Mouse (Mus musculus) spleen, postnatal 36 days (tissue): ENCODE results near the gene Cdk6.

Source experiments
- DNase-seq, 2 experiments: peaks; one replicate each; pipeline ENCODE4 v3.0.0; 2022; ENCODE audit warnings: low spot score in 2 of 2, mixed read lengths in 1 of 2

Gene Cdk6

DNA sequence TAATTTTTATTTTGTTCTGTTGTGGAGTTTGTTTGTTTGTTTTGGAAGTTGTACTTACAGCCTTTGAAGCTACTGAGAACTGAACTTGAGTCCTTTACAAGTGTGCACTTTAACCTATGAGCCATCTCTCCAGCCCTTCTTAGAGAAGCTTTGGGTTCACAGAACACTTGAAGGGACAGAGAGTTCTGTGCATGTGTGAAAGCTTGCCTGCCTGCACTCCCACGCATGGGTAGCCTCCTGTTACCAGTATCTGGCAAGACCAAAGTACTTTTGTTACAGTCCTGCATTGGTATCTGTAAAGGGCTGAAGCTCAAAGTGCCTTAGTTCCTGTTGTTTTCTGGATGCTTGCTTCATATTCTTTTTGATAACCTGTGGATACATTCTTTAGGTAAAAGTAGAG lies 204.9 kb downstream of the Cdk6 start:
- no peak for DNase-seq

DNA sequence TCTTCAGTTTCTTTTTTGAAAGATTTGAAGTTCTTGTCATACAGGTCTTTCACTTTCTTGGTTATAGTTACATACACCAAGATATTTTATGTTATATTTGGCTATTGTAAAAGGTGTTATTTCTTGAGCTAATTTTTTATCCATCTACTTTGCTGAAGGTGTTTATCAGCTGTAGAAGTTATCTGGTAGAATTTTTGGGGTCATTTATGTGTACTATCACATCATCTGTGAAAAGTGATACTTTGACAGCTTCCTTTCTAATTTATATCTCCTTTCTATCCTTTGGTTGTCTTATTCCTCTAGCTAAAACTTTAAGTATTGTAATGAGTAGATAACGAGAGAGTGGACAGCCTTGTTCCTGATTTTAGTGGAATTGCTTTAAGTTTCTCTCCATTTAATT lies 210.2 kb downstream of the Cdk6 start:
- no peak for DNase-seq

DNA sequence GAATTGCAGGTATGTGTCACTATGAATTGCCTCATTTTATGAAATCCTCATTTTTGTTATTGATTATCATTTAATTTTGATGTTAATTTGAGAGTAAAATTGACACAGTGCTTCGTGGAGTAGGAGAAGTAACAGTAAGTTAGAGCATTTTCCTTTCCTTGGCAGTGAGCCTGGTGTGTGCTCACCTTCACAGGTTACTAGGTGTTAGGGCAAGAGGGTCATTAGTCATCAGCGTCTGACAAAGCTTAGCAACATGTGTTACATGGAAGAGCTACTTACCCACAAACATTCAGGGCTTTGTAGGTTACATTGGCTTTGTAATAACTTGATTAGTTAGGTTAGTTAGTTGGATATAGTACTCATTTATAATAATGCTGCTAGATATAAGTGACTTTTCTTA lies 212.9 kb downstream of the Cdk6 start:
- no peak for DNase-seq

DNA sequence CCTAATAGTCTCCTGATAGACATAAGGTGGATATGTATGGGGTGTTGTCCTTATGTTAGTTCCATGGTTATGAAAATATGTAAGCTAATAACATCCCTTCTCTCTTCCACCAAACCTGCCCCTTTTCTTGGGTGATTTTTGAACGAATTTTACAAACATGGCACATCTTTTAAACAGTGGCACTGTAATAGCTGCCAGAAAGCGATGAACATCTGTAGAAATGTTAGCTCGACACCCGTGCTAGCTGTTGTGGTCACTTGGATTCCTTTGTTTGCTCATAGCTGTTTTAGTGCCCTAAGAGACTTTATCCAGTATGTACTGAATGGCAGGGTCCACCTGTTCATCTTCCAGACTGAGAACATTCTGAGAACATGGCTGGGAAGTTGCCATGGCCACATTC lies 230.0 kb downstream of the Cdk6 start, which contains the start of gene 1700109H08Rik:
Gene 1700109H08Rik, plus strand, starts transcription at position 301 of the 400 bp plus-strand sequence.
- DNase-seq: no peak

DNA sequence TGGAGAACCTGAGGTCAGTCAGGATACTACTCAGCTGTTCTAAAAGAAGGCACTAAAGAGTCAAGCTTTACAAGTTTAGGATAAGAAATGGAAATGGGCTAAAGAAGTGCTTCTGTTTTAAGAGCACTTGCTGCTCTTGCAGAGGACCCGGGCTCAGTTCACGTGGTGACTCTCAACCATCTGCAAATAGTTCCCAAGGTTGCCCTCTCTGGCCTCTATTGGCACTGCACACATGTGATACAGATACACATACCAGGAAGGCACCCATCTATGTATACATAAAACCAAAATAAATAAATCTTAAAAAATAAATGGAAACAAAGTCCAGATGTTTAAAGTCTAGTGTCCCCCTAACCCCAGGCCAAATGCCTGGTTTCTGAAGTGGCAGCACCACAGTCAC lies 233.5 kb downstream of the Cdk6 start:
- no peak for DNase-seq

DNA sequence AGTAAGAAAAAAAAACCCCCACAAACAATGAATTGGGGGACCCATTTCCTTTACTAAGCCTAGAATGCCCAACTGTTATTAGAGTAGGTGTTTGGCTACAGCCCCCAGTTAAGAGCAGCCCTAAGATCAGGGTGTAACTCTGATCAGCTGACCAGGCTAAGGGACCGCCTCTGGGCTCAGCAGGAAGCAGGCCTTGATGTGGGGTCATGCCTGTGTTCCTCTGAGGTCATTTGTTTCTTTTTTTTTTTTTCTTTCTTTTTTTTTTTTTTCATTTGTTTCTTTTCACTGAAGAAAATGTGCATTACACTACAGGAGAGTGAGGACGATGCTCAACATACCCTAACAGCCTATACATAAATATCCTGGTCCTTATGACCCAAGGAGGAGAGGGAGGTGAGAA lies 236.7 kb downstream of the Cdk6 start:
- no peak for DNase-seq

DNA sequence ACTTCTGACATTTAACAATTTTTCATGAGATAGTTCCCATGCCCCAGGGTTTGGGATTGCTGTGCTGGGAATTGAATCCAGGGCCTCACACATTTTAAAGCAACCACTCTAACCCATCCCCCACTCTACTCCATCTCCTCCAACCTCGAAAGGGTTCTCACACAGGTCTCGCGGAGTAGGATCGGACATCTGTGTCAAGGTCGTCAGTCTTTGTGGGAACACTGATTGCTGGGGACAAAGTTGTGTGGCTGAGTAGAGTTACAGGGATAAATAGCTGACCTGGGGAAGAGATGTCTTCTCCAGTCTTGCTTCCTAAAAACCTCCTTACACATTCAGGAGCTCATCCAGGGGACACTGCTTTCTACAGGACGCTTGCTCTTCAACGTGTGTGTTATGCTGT lies 237.8 kb downstream of the Cdk6 start:
- no peak for DNase-seq
